Mouse (Mus musculus): Measurements from ENCODE around the gene Trim27.

The Trim27 gene

DNA sequence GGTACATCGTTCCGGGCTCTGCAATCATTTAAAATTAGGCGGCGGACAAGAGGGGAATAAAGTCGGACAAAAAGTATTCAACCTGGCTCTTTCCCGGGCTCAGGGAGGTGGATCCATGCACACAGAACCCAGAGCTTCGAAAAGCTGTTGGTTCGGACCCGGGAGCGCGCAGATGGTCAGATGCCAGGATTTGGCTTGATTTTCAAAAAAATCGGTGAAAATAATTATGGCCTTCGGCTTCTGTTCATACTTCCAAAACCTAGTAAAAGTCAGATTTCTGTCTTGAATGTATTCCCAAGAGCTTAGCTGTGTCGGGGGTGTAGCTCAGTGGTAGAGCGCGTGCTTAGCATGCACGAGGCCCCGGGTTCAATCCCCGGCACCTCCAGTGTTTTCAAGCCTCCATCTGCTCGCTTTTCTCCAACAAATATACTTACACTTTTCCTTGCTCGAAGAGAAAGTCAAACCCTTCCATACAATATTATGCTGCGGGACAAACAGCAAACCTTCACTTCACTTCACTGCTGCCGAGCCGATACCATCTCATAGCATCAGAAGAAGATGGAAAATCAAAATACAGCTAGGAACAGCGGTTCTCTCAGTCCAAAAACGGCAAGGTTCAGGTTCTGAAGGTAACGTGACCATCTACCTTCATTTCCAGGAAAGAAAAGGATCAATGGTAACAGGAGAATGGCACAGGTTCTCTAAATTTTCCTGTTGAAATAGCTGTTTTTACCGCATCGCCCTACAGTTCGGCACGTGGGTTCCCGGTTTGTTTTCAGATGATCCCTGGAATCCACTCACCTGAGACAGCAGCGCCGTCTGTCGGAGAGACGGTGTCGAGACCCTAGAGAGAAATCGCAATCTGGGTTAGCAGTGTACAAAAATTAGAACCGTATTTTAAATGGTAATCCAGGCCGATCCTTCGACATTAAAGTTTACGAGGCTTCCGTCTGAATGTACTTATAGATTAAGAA is 54.8 kb downstream of the Trim27 start:
- POLR2A ChIA-PET, result interaction anchor here in 3 of 4 experiments (0.6 to 2.5 kb wide), 22 partner anchors 9 to 486 kb away, joined by 3 to 15 read pairs (median 4); partner anchors contain the start of gene Trim27 (in 1 of the 3)
- CTCF ChIA-PET, result interaction anchor here (0.5 to 1.7 kb wide), 23 partner anchors 9 to 92 kb away, joined by 3 to 9 read pairs (median 4); partner anchors contain the start of gene Trim27 (in 1 of the 4)

- ChIA-PET POLR2A (interaction anchor here in 2 of 4 experiments (0.6 to 1.6 kb wide), 4 partner anchors 7 to 13 kb away, joined by 3 read pairs; no protein-coding TSS in a partner anchor), CTCF (no interaction called here)
Measured at GRCm38 (mm10) chr13:21236714-21237113, 57.5 kb downstream of the Trim27 start.

DNA sequence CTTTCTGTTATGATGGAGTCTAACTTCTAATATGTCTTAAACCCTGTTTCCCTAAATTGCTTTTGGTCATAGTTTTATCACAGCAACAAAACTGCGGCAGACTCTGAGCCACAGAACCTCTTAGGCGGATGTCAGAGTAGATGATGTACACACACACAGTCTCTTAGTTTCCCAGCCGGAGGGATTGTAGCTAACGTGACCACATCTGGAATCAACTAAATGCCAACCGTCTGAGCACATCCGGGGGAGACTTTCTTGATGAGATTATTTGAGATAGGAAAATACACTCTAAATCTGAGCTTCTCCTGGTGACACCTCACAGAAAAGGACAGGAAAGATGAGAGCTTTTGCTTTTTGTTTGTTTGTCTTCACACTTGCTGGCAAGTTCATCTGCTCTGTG is 57.9 kb downstream of the Trim27 start:
- ChIA-PET POLR2A (interaction anchor here in 3 of 4 experiments (0.6 to 1.6 kb wide), 6 partner anchors 8 to 27 kb away, joined by 3 read pairs; no protein-coding TSS in a partner anchor), CTCF (interaction anchor here in 1 of 4 experiments (1.5 kb wide), 1 partner anchor 13 kb away, joined by 5 read pairs; no protein-coding TSS in a partner anchor)

DNA sequence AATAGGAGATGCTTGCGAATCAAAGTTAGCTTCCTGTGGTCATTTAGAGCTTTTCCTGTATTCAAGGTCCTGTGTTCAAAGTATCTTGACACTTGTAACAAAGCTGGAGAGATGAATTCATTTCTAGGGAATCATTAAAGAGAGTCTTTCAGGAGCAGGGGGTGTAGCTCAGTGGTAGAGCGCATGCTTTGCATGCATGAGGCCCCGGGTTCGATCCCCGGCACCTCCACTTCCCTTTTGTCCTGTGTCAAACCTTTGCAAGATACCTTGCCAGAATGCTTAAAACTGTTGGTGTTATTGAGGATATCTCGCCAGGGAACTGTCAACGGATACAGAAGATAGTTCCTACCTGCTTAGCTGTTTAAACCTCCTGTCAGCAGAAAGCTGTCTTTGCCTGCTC is 61.5 kb downstream of the Trim27 start:
- POLR2A ChIA-PET, result interaction anchor here in 3 of 4 experiments (0.6 to 4.0 kb wide), 15 partner anchors 9 to 71 kb away, joined by 3 to 20 read pairs (median 4); partner anchors contain the start of gene Trim27 (in 1 of the 3)
- CTCF ChIA-PET, result interaction anchor here in 1 of 4 experiments (0.7 kb wide), 1 partner anchor 82 kb away, joined by 3 read pairs; no protein-coding TSS in a partner anchor

- ChIA-PET CTCF (interaction anchor here in 1 of 4 experiments (0.8 kb wide), 1 partner anchor 43 kb away, joined by 3 read pairs; no protein-coding TSS in a partner anchor), POLR2A (interaction anchor here in 2 of 4 experiments (0.7 to 3.1 kb wide), 8 partner anchors 8 to 81 kb away, joined by 3 to 15 read pairs (median 3); no protein-coding TSS in a partner anchor)
Measured at GRCm38 (mm10) chr13:21242408-21243125, 63.3 kb downstream of the Trim27 start.

GRCm38 (mm10) chr13:21243196-21243595 is 64.0 kb downstream of the Trim27 start:
- ChIA-PET CTCF (no interaction called here), POLR2A (interaction anchor here in 1 of 4 experiments (1.0 kb wide), 1 partner anchor 46 kb away, joined by 3 read pairs; no protein-coding TSS in a partner anchor)

- CTCF ChIA-PET, result no interaction called here
Measured at GRCm38 (mm10) chr13:21244089-21244488, 64.8 kb downstream of the Trim27 start.

More at GRCm38 (mm10) chr13:21244089-21244488, 64.8 kb downstream of the Trim27 start:
- POLR2A ChIA-PET, result interaction anchor here in 1 of 4 experiments (1.5 kb wide), 1 partner anchor 32 kb away, joined by 3 read pairs; no protein-coding TSS in a partner anchor
